Mouse (Mus musculus) erythroblast, embryonic 14.5 days (primary cell): Measurements from ENCODE around the gene C3ar1.

ENCODE experiments used
- GATA1 ChIP-seq: IDR thresholded peaks from 2 replicates; pipeline ENCODE4 v1.6.1; 2012; ENCODE audit warnings: low read length, inconsistent platforms, mixed read lengths
- TAL1 ChIP-seq: IDR thresholded peaks from 3 replicates; pipeline ENCODE4 v1.6.1; 2012; ENCODE audit warnings: low read length, inconsistent platforms, mixed read lengths

DNA sequence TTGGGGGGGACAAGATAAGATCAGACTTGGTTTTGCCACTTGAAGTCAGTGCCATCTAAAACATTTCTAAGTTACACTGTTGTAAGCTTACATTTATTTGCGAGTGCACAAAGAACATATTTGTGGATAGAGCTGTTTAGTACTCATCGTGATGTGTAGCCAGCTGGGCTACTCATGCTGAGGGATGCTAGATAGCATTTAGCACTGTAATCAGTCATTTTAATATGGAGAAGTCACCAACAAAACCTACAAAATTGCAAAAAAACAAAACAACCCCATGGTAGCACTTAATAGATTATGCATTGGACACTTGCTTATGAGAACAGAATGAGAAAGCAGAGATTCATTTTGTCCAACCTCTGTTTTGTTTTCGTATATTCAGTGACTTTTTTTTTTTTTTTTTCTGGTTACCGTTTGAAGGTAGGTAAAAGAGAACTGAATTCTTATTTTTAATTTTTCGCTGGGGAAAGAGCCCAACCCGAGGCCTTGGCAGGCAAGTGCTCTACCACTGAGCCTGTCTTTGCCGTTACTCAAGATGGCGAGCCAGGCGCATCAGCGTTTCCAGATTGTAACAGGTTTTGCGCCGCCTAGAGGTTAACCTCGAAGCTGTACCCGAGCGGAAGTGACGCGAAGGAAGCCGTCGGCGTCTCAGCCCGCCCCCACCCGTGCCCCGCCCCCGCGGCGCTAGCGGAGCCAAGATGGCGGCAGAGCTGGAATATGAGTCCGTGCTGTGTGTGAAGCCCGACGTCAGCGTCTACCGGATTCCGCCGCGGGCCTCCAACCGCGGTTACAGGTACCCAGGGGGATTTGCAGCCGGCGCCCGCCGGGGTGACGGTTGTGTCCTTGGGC, 18.1 kb upstream of the C3ar1 start, which contains the start of gene Necap1:
- TF ChIP-seq GATA1 (no peak), TAL1 (no peak)
